Mouse (Mus musculus) heart, embryonic 16.5 days (tissue): Measurements from ENCODE around the gene 4930522H14Rik. TPM values are rescaled to one million over a fixed set of nuclear protein-coding genes. Genes with fewer than 3 reads are reported as not detected.

Source experiments
- ATAC-seq: fragments of 200-750 bp; cut with Nextera tagmentation; replicated peaks from 2 replicates; pipeline ENCODE4 v1.8.0; 2017; ENCODE audit warnings: moderate number of reproducible peaks; ENCODE audit not compliant: insufficient read depth, low FRiP score; ENCODE audit errors: extremely low read depth
- H3K27ac ChIP-seq: fragments of 300-500 bp; sonication (generic); 2 replicates; pipeline ENCODE4 v1.5.1; 2014; ENCODE audit warnings: mild to moderate bottlenecking, low read length, control low read depth, moderate library complexity
- H3K27me3 ChIP-seq: fragments of 300-500 bp; sonication (generic); 2 replicates; pipeline ENCODE4 v1.6.1; 2014; ENCODE audit warnings: low read length, mixed read lengths; ENCODE audit not compliant: control insufficient read depth, insufficient read depth
- H3K36me3 ChIP-seq: fragments of 300-500 bp; sonication (generic); 2 replicates; pipeline ENCODE4 v1.6.1; 2014; ENCODE audit not compliant: control insufficient read depth, insufficient read depth
- H3K4me1 ChIP-seq: fragments of 300-500 bp; sonication (generic); 2 replicates; pipeline ENCODE4 v1.6.1; 2014; ENCODE audit warnings: low read length, mixed read lengths; ENCODE audit not compliant: control insufficient read depth, insufficient read depth
- H3K4me2 ChIP-seq: fragments of 300-500 bp; sonication (generic); 2 replicates; pipeline ENCODE4 v1.6.1; 2014; ENCODE audit warnings: low read depth, mild to moderate bottlenecking, control low read depth, low read length
- H3K4me3 ChIP-seq: fragments of 300-500 bp; sonication (generic); 2 replicates; pipeline ENCODE4 v1.5.1; 2014; ENCODE audit warnings: mild to moderate bottlenecking, control low read depth, low read length
- H3K9ac ChIP-seq: fragments of 300-500 bp; sonication (generic); 2 replicates; pipeline ENCODE4 v1.6.1; 2014; ENCODE audit warnings: low read length, control low read depth
- H3K9me3 ChIP-seq: fragments of 300-500 bp; sonication (generic); replicated peaks from 2 replicates; pipeline ENCODE4 v1.6.1; 2016; ENCODE audit warnings: low read length; ENCODE audit not compliant: control insufficient read depth
- WGBS: fragments of 180-500 bp; shearing (Covaris S2); extraction: QIAGEN DNeasy Blood & Tissue Kit; methylation state at CpG from one replicate; pipeline ENCODE4 v1.1.7; 2014; 5-methylcytosine and 5-hydroxymethylcytosine counted together
- polyA plus RNA-seq: library from polyadenylated mRNA; unstranded; fragments of >200 nt; fragmentation: Nextera tagmentation; extraction: Ambion mirVana; gene quantifications from 2 replicates; pipeline ENCODE4 v1.2.1, GENCODE M21; 2015

The 4930522H14Rik gene
- polyA plus RNA-seq, 1 experiment from 2014 or later = not detected

- no peak overlapping the region for H3K4me2 ChIP-seq
- ATAC-seq = no peak
- no peak overlapping the region for H3K9ac ChIP-seq
- no peak overlapping the region for H3K4me3 ChIP-seq
- H3K27ac ChIP-seq = no peak overlapping the region
- H3K36me3 ChIP-seq = no peaks in the 10 kb centered on the region
- H3K4me1 ChIP-seq = no peaks in the 10 kb centered on the region
- H3K27me3 ChIP-seq = no peaks in the 10 kb centered on the region
- H3K9me3 ChIP-seq = no peaks in the 10 kb centered on the region
- 81% methylated on average over 1 of the region's 1 CpGs for WGBS
These were observed 48.4 kb downstream of the 4930522H14Rik start for GRCm38 (mm10) chr4:109482701-109483100.

- Histone ChIP-seq H3K9ac (no peak overlapping the region), H3K27ac (no peak overlapping the region), H3K4me1 (no peaks in the 10 kb centered on the region), H3K4me2 (no peak overlapping the region), H3K36me3 (no peaks in the 10 kb centered on the region), H3K4me3 (no peak overlapping the region), H3K27me3 (no peaks in the 10 kb centered on the region), H3K9me3 (no peaks in the 10 kb centered on the region)
- WGBS = 68% methylated on average over 2 of the region's 2 CpGs
- ATAC-seq = no peak
These were observed 49.7 kb downstream of the 4930522H14Rik start for GRCm38 (mm10) chr4:109481424-109481823.

GRCm38 (mm10) chr4:109477454-109477853 is 53.6 kb downstream of the 4930522H14Rik start:
- WGBS = 93% methylated on average over 3 of the region's 3 CpGs
- Histone ChIP-seq H3K9ac (no peak overlapping the region), H3K36me3 (peaks cover 6% of the 10 kb centered on the region; the same call in 1 of the 2 replicates), H3K4me3 (no peak overlapping the region), H3K4me2 (no peak overlapping the region), H3K4me1 (peaks cover 9% of the 10 kb centered on the region), H3K9me3 (no peaks in the 10 kb centered on the region), H3K27me3 (no peaks in the 10 kb centered on the region), H3K27ac (no peak overlapping the region)
- no peak for ATAC-seq

DNA sequence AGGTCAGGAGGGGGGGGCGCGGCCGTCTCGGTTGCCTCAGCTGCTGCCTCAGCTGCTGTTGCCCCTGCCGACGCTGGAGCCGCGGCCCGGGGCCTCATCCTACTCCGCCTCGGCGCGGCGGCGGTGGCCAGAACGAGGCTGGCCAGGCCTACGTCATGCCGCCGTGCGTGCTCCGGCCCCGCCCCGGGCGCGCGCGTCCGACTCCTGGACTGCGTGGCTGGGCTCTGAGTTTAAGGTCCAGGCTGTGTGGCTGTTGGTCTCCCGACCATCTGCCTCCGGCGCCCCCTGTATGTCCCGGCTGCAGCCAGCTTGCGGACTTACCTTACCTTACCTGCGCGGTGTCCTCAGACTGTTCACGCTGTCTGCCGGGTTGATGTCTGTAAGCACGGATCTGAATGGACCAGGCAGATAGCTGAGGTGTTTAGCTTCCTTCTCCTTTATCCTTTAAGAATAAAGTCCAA is 54.5 kb downstream of the 4930522H14Rik start:
- ATAC-seq = peak; percentile 99
- Histone ChIP-seq H3K4me1 (peaks cover 12% of the 10 kb centered on the region), H3K4me2 (peak overlapping the region; percentile 84), H3K4me3 (peak overlapping the region; percentile 86), H3K9ac (peak overlapping the region; percentile 98), H3K36me3 (peaks cover 12% of the 10 kb centered on the region; the same call in 1 of the 2 replicates), H3K27ac (peak overlapping the region; percentile 94), H3K27me3 (no peaks in the 10 kb centered on the region), H3K9me3 (no peaks in the 10 kb centered on the region)
- WGBS = under 1% methylated on average over 38 of the region's 39 CpGs

DNA sequence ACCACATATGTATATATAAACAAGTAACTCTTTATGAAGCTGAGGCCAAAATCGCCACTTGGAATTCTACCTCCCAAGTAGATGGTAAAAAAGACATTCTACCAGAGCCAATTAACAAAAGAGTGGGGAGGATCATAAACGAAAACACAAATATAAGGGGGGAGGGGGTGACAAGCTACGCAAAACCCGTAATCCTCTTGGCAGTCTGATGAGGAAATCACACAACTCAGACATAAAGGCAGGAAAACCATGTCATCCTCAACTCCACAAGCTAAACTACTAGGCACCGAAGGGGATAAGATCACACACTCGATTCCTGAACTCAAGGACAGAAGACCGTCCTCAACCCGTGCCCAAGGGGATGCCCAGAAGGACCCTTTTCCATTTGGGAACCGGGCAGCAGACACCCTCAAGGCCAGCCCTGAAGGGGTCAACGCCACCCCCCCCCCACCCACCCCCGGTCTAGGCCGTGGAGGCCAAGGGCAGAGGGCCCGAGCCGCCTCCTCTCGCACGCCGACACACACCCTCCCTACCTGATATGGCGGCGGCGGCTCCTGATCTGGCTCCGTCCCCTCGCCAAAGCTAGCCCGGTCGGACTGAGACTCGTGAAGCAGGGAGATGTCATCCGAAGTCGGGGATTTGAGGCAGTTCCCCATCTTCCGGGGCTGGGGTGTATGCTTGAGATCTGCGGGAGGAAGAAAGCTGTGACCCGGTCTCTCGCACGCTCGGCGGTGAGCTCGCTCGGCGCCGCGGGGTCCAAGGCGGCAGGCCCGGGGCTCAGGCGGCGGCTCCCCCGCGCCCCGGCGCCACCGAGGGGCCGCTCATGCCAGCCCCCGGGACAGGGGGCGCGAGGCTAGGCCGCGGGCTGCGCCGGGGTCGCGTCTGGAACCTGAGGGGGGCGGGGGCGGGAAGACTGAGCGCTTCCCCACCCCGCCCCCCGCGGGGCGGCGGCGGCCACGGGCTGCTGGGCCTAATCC is 55.2 kb downstream of the 4930522H14Rik start:
- Histone ChIP-seq H3K4me3 (peak overlapping the region; percentile 86), H3K9ac (peak overlapping the region; percentile 98), H3K4me1 (peaks cover 13% of the 10 kb centered on the region), H3K4me2 (peak overlapping the region; percentile 84), H3K27ac (peak overlapping the region; percentile 94), H3K36me3 (peaks cover 12% of the 10 kb centered on the region; the same call in 1 of the 2 replicates), H3K9me3 (no peaks in the 10 kb centered on the region), H3K27me3 (no peaks in the 10 kb centered on the region)
- peak; percentile 74 for ATAC-seq
- WGBS = under 1% methylated on average over 62 of the region's 68 CpGs

GRCm38 (mm10) chr4:109475078-109475477 is 56.0 kb downstream of the 4930522H14Rik start:
- no peak overlapping the region for H3K27ac ChIP-seq
- H3K9ac ChIP-seq = peak overlapping the region; percentile 98

GRCm38 (mm10) chr4:109472566-109472965 is 58.5 kb downstream of the 4930522H14Rik start:
- WGBS = 89% methylated on average over 3 of the region's 3 CpGs
- Histone ChIP-seq H3K27me3 (no peaks in the 10 kb centered on the region), H3K9ac (no peak overlapping the region), H3K9me3 (no peaks in the 10 kb centered on the region), H3K36me3 (peaks cover 12% of the 10 kb centered on the region; the same call in 1 of the 2 replicates), H3K4me2 (no peak overlapping the region), H3K4me1 (peaks cover 17% of the 10 kb centered on the region), H3K4me3 (no peak overlapping the region), H3K27ac (no peak overlapping the region)
- no peak for ATAC-seq

More at GRCm38 (mm10) chr4:109475078-109475477, 56.0 kb downstream of the 4930522H14Rik start:
- Histone ChIP-seq H3K4me2 (peak overlapping the region; percentile 84), H3K4me1 (peaks cover 17% of the 10 kb centered on the region), H3K9me3 (no peaks in the 10 kb centered on the region), H3K36me3 (peaks cover 12% of the 10 kb centered on the region; the same call in 1 of the 2 replicates), H3K27me3 (no peaks in the 10 kb centered on the region), H3K4me3 (peak overlapping the region; percentile 37)
- 45% methylated on average over 2 of the region's 2 CpGs for WGBS
- no peak for ATAC-seq

DNA sequence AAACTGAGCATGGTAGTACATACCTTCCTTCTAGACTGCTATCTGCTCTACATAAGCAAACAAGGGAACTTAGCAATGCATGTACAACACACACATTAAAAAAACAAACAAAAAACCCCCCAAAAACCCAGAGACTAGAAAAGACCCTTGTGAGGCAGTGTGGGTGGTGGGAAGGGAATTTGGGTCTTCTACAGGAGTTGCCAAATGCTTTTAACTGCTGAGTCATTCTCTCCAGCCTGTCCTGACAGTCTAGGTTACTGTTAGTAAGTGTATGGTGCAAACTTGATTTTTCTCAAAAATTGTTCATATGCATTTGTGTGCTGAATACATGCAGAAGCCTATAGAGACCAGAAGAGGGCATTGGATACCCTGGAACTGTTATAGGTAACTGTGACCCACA is 59.5 kb downstream of the 4930522H14Rik start:
- Histone ChIP-seq H3K9me3 (no peaks in the 10 kb centered on the region), H3K27ac (no peak overlapping the region)

GRCm38 (mm10) chr4:109467687-109468086 is 63.4 kb downstream of the 4930522H14Rik start:
- Histone ChIP-seq H3K9me3 (no peaks in the 10 kb centered on the region), H3K9ac (no peak overlapping the region), H3K4me1 (peaks cover 8% of the 10 kb centered on the region), H3K36me3 (peaks cover 8% of the 10 kb centered on the region; the same call in 1 of the 2 replicates), H3K27ac (no peak overlapping the region), H3K4me3 (no peak overlapping the region), H3K4me2 (no peak overlapping the region), H3K27me3 (no peaks in the 10 kb centered on the region)
- no peak for ATAC-seq

More for the DNA sequence above, 59.5 kb downstream of the 4930522H14Rik start:
- no peak for ATAC-seq
- Histone ChIP-seq H3K36me3 (peaks cover 12% of the 10 kb centered on the region; the same call in 1 of the 2 replicates), H3K27me3 (no peaks in the 10 kb centered on the region), H3K4me1 (peaks cover 17% of the 10 kb centered on the region), H3K4me2 (no peak overlapping the region), H3K4me3 (no peak overlapping the region), H3K9ac (no peak overlapping the region)
